Mouse (Mus musculus) embryonic facial prominence, embryonic 10.5 days (tissue): ENCODE data around the gene Exosc6. TPM values are rescaled to one million over a fixed set of nuclear protein-coding genes. Genes with fewer than 3 reads are reported as not detected.
A peak's percentile ranks its signal among the peaks of the same experiment; 100 is the strongest.
"Not testable (repeated sequence)": the region's sequence is repeated elsewhere in the genome, so short reads cannot be mapped to it uniquely, and the experiment has no call there.

Source experiments
- DNase-seq: peaks from one replicate; pipeline ENCODE4 v3.0.0-alpha.2; 2017; ENCODE audit warnings: low spot score
- H3K27ac ChIP-seq: fragments of 300-500 bp; sonication (generic); replicated peaks from 2 replicates; pipeline ENCODE4 v1.5.1; 2016; ENCODE audit warnings: mild to moderate bottlenecking
- H3K27me3 ChIP-seq: fragments of 300-500 bp; sonication (generic); replicated peaks from 2 replicates; pipeline ENCODE4 v1.6.1; 2016; ENCODE audit warnings: low read depth, mild to moderate bottlenecking; ENCODE audit not compliant: poor library complexity, severe bottlenecking
- H3K36me3 ChIP-seq: fragments of 300-500 bp; sonication (generic); replicated peaks from 2 replicates; pipeline ENCODE4 v1.6.1; 2016; ENCODE audit warnings: mild to moderate bottlenecking, moderate library complexity
- H3K4me1 ChIP-seq: fragments of 300-500 bp; sonication (generic); 2 replicates; pipeline ENCODE4 v1.6.1; 2016
- H3K4me3 ChIP-seq: fragments of 300-500 bp; sonication (generic); 2 replicates; pipeline ENCODE4 v1.5.1; 2016; ENCODE audit warnings: mild to moderate bottlenecking, moderate library complexity
- H3K9me3 ChIP-seq: fragments of 300-500 bp; sonication (generic); 2 replicates; pipeline ENCODE4 v1.6.1; 2016; ENCODE audit warnings: mild to moderate bottlenecking
- WGBS: fragments of 180-500 bp; shearing (Covaris S2); methylation state at CpG from one replicate; pipeline ENCODE4 v1.1.7; 2016; 5-methylcytosine and 5-hydroxymethylcytosine counted together
- polyA plus RNA-seq: library from polyadenylated mRNA; unstranded; fragments of >200 nt; fragmentation: Nextera tagmentation; extraction: Ambion mirVana; gene quantifications from 2 replicates; pipeline ENCODE4 v1.2.1, GENCODE M21; 2016

Gene Exosc6
- 20.1 and 23.8 TPM in 2 replicates for polyA plus RNA-seq

- peaks cover 41% of the 10 kb centered on the region for H3K4me1 ChIP-seq
- under 1% methylated on average over 68 of the region's 68 CpGs for WGBS
- H3K36me3 ChIP-seq, result peaks cover 72% of the 10 kb centered on the region
- H3K27ac ChIP-seq, result peak within 1 kb of the TSS; percentile 94
- peak; percentile 94 for DNase-seq
- H3K9me3 ChIP-seq, result no peaks in the 10 kb centered on the region
- peak within 1 kb of the TSS; percentile 96 for H3K4me3 ChIP-seq
- H3K27me3 ChIP-seq, result 0 out of 2 replicates have a peak, but pooled peaks cover 5% of the 10 kb centered on the region
These were observed at the start of gene Exosc6 for GRCm38 (mm10) chr8:111056158-111056663. TSS of gene Exosc6 (plus strand) at chr8:111056339.

- not testable (repeated sequence) for H3K9me3 ChIP-seq, DNase-seq, H3K27ac ChIP-seq, H3K27me3 ChIP-seq, H3K4me1 ChIP-seq, H3K4me3 ChIP-seq
- peaks cover 66% of the 10 kb centered on the region for H3K36me3 ChIP-seq
- 86% methylated on average over 9 of the region's 10 CpGs for WGBS
These were observed 45.7 kb upstream of the Exosc6 start for GRCm38 (mm10) chr8:111010230-111010991.

- H3K27ac ChIP-seq, result not testable (repeated sequence)
- WGBS, result 79% methylated on average over 2 of the region's 2 CpGs
These were observed 29.5 kb upstream of the Exosc6 start for GRCm38 (mm10) chr8:111026609-111027008.

GRCm38 (mm10) chr8:111027391-111027937 is 28.7 kb upstream of the Exosc6 start:
- peak overlapping the region; percentile 92 for H3K4me3 ChIP-seq
- peaks cover 14% of the 10 kb centered on the region for H3K27me3 ChIP-seq
- no peaks in the 10 kb centered on the region for H3K36me3 ChIP-seq
- DNase-seq, result peak; percentile 81
- H3K4me1 ChIP-seq, result peaks cover 12% of the 10 kb centered on the region
- WGBS, result under 1% methylated on average over 31 of the region's 31 CpGs
- peak overlapping the region; percentile 86 for H3K27ac ChIP-seq
- H3K9me3 ChIP-seq, result no peaks in the 10 kb centered on the region

More at GRCm38 (mm10) chr8:111026609-111027008, 29.5 kb upstream of the Exosc6 start:
- H3K36me3 ChIP-seq, H3K9me3 ChIP-seq, H3K4me3 ChIP-seq, DNase-seq, H3K27me3 ChIP-seq: not testable (repeated sequence)
- peaks cover 12% of the 10 kb centered on the region for H3K4me1 ChIP-seq

- no peaks in the 10 kb centered on the region for H3K9me3 ChIP-seq
- no peak overlapping the region for H3K4me3 ChIP-seq
- H3K36me3 ChIP-seq, result no peaks in the 10 kb centered on the region
- H3K27ac ChIP-seq, result no peak overlapping the region
- peaks cover 20% of the 10 kb centered on the region for H3K4me1 ChIP-seq
- peaks cover 14% of the 10 kb centered on the region for H3K27me3 ChIP-seq
- 55% methylated on average over 4 of the region's 4 CpGs for WGBS
- no peak for DNase-seq
These were observed 26.6 kb upstream of the Exosc6 start for GRCm38 (mm10) chr8:111029589-111029988.

GRCm38 (mm10) chr8:111030045-111030444 is 26.1 kb upstream of the Exosc6 start:
- no peak overlapping the region for H3K27ac ChIP-seq
- no peaks in the 10 kb centered on the region for H3K36me3 ChIP-seq
- no peak overlapping the region for H3K4me3 ChIP-seq
- H3K27me3 ChIP-seq, result peaks cover 14% of the 10 kb centered on the region
- no peaks in the 10 kb centered on the region for H3K9me3 ChIP-seq
- no peak for DNase-seq
- peaks cover 24% of the 10 kb centered on the region for H3K4me1 ChIP-seq
- WGBS, result 77% methylated on average over 6 of the region's 6 CpGs

GRCm38 (mm10) chr8:111031572-111031971 is 24.6 kb upstream of the Exosc6 start, which contains the start of gene Ddx19b:
TSS of gene Ddx19b (minus strand) at chr8:111031751.
- Histone ChIP-seq H3K4me3 (no peak within 1 kb of the TSS), H3K4me1 (peaks cover 30% of the 10 kb centered on the region), H3K27me3 (peaks cover 14% of the 10 kb centered on the region), H3K36me3 (peaks cover 15% of the 10 kb centered on the region), H3K9me3 (no peaks in the 10 kb centered on the region), H3K27ac (no peak within 1 kb of the TSS)
- DNase-seq, result no peak
- WGBS, result 97% methylated on average over 19 of the region's 19 CpGs

- no peaks in the 10 kb centered on the region for H3K9me3 ChIP-seq
- H3K27ac ChIP-seq, result peak within 1 kb of the TSS; percentile 94
- WGBS, result 93% methylated on average over 7 of the region's 7 CpGs
- peaks cover 22% of the 10 kb centered on the region for H3K4me1 ChIP-seq
- H3K27me3 ChIP-seq, result peaks cover 14% of the 10 kb centered on the region
- H3K4me3 ChIP-seq, result peak within 1 kb of the TSS; percentile 79
- peaks cover 28% of the 10 kb centered on the region for H3K36me3 ChIP-seq
- no peak for DNase-seq
These were observed 23.2 kb upstream of the Exosc6 start, which contains the start of gene Aars for GRCm38 (mm10) chr8:111032916-111033315. TSS of gene Aars (plus strand) at chr8:111033144.

- WGBS, result 5% methylated on average over 37 of the region's 37 CpGs
- peak overlapping the region; percentile 79 for H3K4me3 ChIP-seq
These were observed 22.5 kb upstream of the Exosc6 start for GRCm38 (mm10) chr8:111033482-111034215.

GRCm38 (mm10) chr8:111034276-111034675 is 21.9 kb upstream of the Exosc6 start:
- WGBS, result 26% methylated on average over 12 of the region's 12 CpGs
- peak overlapping the region; percentile 79 for H3K4me3 ChIP-seq
- H3K27me3 ChIP-seq, result peaks cover 14% of the 10 kb centered on the region
- no peaks in the 10 kb centered on the region for H3K9me3 ChIP-seq
- peak; percentile 56 for DNase-seq
- H3K36me3 ChIP-seq, result peaks cover 42% of the 10 kb centered on the region
- peak overlapping the region; percentile 94 for H3K27ac ChIP-seq
- H3K4me1 ChIP-seq, result peaks cover 18% of the 10 kb centered on the region

More at GRCm38 (mm10) chr8:111033482-111034215, 22.5 kb upstream of the Exosc6 start:
- Histone ChIP-seq H3K27me3 (peaks cover 14% of the 10 kb centered on the region), H3K4me1 (peaks cover 18% of the 10 kb centered on the region), H3K9me3 (no peaks in the 10 kb centered on the region), H3K36me3 (peaks cover 36% of the 10 kb centered on the region), H3K27ac (peak overlapping the region; percentile 94)
- DNase-seq, result peak; percentile 96

GRCm38 (mm10) chr8:111036591-111036990 is 19.5 kb upstream of the Exosc6 start:
- Histone ChIP-seq H3K36me3 (peaks cover 65% of the 10 kb centered on the region), H3K9me3 (no peaks in the 10 kb centered on the region), H3K4me1 (peaks cover 18% of the 10 kb centered on the region), H3K27me3 (peaks cover 5% of the 10 kb centered on the region), H3K4me3 (no peak overlapping the region), H3K27ac (no peak overlapping the region)
- WGBS, result 95% methylated on average over 15 of the region's 15 CpGs
- DNase-seq, result no peak

GRCm38 (mm10) chr8:111042546-111042945 is 13.6 kb upstream of the Exosc6 start:
- DNase-seq, result no peak
- Histone ChIP-seq H3K9me3 (no peaks in the 10 kb centered on the region), H3K36me3 (peaks cover 100% of the 10 kb centered on the region), H3K4me3 (no peak overlapping the region), H3K27me3 (no peaks in the 10 kb centered on the region), H3K4me1 (no peaks in the 10 kb centered on the region), H3K27ac (no peak overlapping the region)
- WGBS, result 94% methylated on average over 19 of the region's 19 CpGs
